Mouse (Mus musculus): ENCODE measurements at regions not wholly inside any gene's neighbourhood (a gene's known extent, or its start where the extent isn't known, plus 50 kb on each side); places are given as distances from the start of the nearest gene placed in this dataset.
A peak's percentile ranks its signal among the peaks of the same experiment; 100 is the strongest.

DNA sequence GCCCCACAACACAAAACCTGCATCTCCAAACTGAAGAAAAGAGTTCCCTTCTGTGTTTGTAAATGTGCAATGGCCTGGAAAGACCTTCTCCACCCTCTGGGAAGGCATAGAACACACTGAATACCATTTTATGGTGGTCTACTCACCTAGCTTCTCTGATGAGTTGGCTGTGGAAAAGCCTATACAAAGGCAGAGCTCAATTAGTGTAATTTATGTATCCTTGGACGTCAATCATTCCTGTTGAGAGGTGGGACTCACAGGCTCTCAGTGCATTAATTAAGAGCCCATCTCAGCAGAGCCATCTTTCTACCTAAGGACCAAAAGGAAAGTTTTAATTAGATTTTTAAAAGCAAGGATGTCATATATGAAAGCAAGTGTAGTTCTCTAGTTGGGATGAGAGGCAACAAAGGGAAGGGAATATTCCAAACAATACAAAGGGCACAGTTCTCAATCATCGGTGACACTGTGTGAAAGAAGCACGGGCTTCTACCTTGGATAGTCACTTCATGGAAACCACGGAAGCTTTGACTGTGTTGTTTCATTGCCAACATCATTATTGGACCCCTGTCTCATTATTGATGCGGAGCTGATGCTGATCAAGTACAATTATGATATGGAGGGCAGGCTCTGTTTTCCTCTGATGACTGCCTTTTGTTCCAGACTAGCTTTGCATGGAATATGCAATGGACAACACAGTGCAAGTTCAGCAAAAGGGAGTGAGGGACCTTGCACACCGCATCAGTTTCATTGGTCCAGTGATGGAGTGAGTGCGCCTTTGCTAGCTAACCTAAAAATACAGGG is 392.5 kb upstream of the Tenm3 start:
- WGBS = 85% methylated on average over 7 of the region's 7 CpGs
- Histone ChIP-seq H3K9me3 (ENCODE audit: control insufficient read depth, low read length) (no peaks in the 10 kb centered on the region), H3K27ac (ENCODE audit: low read depth, low read length) (no peak overlapping the region), H3K4me1 (ENCODE audit: control insufficient read depth, insufficient read depth, low read length) (no peaks in the 10 kb centered on the region), H3K36me3 (ENCODE audit: control insufficient read depth, insufficient read depth, low read length) (no peaks in the 10 kb centered on the region), H3K4me3 (ENCODE audit: low read length) (no peak overlapping the region), H3K27me3 (ENCODE audit: control insufficient read depth, insufficient read depth, low read length) (no peaks in the 10 kb centered on the region), H3K4me2 (replicated peaks; ENCODE audit: low read depth, low read length) (no peak overlapping the region), H3K9ac (ENCODE audit: low read depth, low read length) (no peak overlapping the region)
- ATAC-seq (ENCODE audit: low FRiP score, low TSS enrichment) = no peak

DNA sequence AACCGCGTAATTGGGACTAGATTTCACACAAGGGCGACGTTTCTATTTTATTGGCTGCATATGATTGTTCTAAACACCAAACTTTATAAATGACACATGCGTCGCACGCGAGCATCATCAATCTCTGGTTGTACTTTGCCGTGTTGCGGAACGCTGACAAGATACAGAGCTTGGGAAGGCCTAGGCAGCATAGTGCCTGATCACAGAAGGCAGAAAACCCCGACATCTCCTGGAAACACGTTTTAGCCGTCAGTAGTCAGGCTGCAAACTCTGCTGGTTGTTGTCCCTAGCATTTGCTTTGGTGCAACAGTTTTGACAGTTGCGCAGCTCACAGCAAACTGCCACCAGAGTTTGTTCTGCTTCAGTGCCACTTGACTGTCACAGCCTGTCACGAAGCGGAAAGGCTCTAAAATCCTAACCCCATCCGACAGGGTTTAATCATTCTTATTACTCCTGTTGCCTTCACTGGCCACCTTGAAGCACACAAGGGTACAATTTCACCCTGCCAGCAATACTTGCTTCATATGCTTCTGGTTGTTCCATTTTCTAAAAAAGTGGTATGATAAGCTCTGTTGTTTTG is 380.2 kb upstream of the Tenm3 start:
- no peak overlapping the region for H3K9ac ChIP-seq (ENCODE audit: low read depth, low read length)
- no peaks in the 10 kb centered on the region for H3K9me3 ChIP-seq (ENCODE audit: control insufficient read depth, low read length)
- H3K4me1 ChIP-seq (ENCODE audit: control insufficient read depth, insufficient read depth, low read length) = no peaks in the 10 kb centered on the region
- ATAC-seq (ENCODE audit: low FRiP score, low TSS enrichment) = no peak
- peak overlapping the region; percentile 13; the same call in 1 of the 2 replicates for H3K4me2 ChIP-seq (replicated peaks; ENCODE audit: low read depth, low read length)
- peaks cover 4% of the 10 kb centered on the region; the same call in 1 of the 2 replicates for H3K27me3 ChIP-seq (ENCODE audit: control insufficient read depth, insufficient read depth, low read length)
- 28% methylated on average over 18 of the region's 18 CpGs for WGBS
- no peak overlapping the region for H3K27ac ChIP-seq (ENCODE audit: low read depth, low read length)
- H3K4me3 ChIP-seq (ENCODE audit: low read length) = no peak overlapping the region
- H3K36me3 ChIP-seq (ENCODE audit: control insufficient read depth, insufficient read depth, low read length) = no peaks in the 10 kb centered on the region

DNA sequence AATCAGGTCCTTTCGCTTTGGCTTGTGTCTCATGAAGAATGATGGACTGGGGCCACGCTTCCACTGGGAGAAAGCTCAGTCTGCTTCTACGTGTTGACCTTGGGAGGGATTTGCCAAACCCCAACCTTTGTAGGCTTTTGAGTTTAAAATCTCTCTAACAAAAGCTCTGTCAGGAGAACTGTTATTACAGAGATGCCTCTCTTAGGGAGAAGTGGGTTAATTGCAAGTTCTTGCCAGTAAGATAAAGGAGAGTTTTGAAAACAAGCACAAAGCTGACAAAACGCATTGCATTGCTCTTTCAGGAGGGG is 351.5 kb upstream of the Tenm3 start:
- Histone ChIP-seq H3K9ac (ENCODE audit: low read depth, low read length) (no peak overlapping the region), H3K27ac (ENCODE audit: low read depth, low read length) (no peak overlapping the region), H3K27me3 (ENCODE audit: control insufficient read depth, insufficient read depth, low read length) (no peaks in the 10 kb centered on the region), H3K4me1 (ENCODE audit: control insufficient read depth, insufficient read depth, low read length) (no peaks in the 10 kb centered on the region), H3K4me2 (replicated peaks; ENCODE audit: low read depth, low read length) (no peak overlapping the region), H3K4me3 (ENCODE audit: low read length) (no peak overlapping the region), H3K9me3 (ENCODE audit: control insufficient read depth, low read length) (no peaks in the 10 kb centered on the region), H3K36me3 (ENCODE audit: control insufficient read depth, insufficient read depth, low read length) (no peaks in the 10 kb centered on the region)
- no peak for ATAC-seq (ENCODE audit: low FRiP score, low TSS enrichment)
- 80% methylated on average over 4 of the region's 4 CpGs for WGBS

DNA sequence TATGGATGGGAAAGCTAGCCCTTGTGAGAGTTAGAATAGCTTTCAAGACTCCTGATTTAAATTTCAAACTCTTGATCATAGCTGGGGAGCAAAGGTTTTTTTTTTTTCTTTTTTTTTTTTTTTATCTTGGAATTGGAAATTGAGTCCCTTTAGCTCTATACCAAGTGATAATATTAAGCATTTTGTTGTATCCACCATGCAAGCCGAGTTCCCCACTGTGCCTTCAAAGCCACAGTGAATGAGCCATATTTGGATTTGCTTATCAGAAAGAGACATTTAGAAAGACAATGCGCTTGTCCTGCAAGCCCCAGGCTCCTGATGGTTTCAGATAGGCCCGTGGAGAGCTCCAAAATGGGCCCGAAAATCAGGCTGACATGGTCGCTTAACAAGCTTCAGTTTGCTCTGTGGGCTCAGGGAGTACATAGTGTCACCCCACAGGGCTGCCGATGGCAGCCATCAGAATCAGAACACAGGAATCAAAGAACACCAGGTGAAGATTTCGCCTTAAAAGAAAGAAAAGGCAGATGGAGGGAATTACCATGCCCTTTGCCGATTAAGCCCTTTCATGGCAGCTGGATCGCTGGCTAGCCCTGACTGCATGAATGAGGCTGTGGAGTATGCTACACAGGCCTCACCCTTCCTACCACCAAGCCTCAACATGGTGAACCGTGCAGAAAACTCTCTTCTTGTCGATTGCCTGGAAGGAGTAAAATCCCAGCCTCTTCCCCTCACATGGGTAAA is 351.0 kb upstream of the Tenm3 start:
- H3K4me1 ChIP-seq (ENCODE audit: control insufficient read depth, insufficient read depth, low read length) = no peaks in the 10 kb centered on the region
- no peak overlapping the region for H3K4me3 ChIP-seq (ENCODE audit: low read length)
- H3K9me3 ChIP-seq (ENCODE audit: control insufficient read depth, low read length) = no peaks in the 10 kb centered on the region
- no peak overlapping the region for H3K9ac ChIP-seq (ENCODE audit: low read depth, low read length)
- no peak for ATAC-seq (ENCODE audit: low FRiP score, low TSS enrichment)
- no peaks in the 10 kb centered on the region for H3K36me3 ChIP-seq (ENCODE audit: control insufficient read depth, insufficient read depth, low read length)
- H3K27ac ChIP-seq (ENCODE audit: low read depth, low read length) = no peak overlapping the region
- H3K27me3 ChIP-seq (ENCODE audit: control insufficient read depth, insufficient read depth, low read length) = no peaks in the 10 kb centered on the region
- WGBS = 81% methylated on average over 11 of the region's 11 CpGs
- H3K4me2 ChIP-seq (replicated peaks; ENCODE audit: low read depth, low read length) = no peak overlapping the region

DNA sequence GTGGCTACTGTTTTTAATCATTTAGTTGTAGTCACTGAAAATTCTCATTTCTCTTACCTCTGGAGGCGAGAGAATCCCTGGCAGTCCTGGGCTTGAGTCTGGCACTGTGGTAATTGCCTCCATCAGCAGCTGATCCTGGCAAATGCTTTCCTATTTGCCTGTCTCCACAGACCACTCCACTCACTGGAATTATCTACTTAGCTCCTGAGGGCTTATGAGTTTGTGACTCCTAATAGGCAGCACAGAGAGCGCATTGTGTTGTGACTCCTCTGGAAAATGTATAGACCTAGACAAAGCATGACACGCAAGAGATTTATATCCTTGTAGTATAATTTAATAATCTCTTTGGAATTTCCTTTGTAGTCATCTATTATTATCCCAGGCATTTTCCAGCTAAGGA is 343.1 kb upstream of the Tenm3 start:
- Histone ChIP-seq H3K9me3 (ENCODE audit: control insufficient read depth, low read length) (no peaks in the 10 kb centered on the region), H3K27me3 (ENCODE audit: control insufficient read depth, insufficient read depth, low read length) (no peaks in the 10 kb centered on the region), H3K4me1 (ENCODE audit: control insufficient read depth, insufficient read depth, low read length) (no peaks in the 10 kb centered on the region), H3K36me3 (ENCODE audit: control insufficient read depth, insufficient read depth, low read length) (no peaks in the 10 kb centered on the region), H3K4me3 (ENCODE audit: low read length) (no peak overlapping the region), H3K27ac (ENCODE audit: low read depth, low read length) (no peak overlapping the region), H3K4me2 (replicated peaks; ENCODE audit: low read depth, low read length) (no peak overlapping the region), H3K9ac (ENCODE audit: low read depth, low read length) (no peak overlapping the region)
- ATAC-seq (ENCODE audit: low FRiP score, low TSS enrichment) = no peak
- 87% methylated on average over 3 of the region's 3 CpGs for WGBS

DNA sequence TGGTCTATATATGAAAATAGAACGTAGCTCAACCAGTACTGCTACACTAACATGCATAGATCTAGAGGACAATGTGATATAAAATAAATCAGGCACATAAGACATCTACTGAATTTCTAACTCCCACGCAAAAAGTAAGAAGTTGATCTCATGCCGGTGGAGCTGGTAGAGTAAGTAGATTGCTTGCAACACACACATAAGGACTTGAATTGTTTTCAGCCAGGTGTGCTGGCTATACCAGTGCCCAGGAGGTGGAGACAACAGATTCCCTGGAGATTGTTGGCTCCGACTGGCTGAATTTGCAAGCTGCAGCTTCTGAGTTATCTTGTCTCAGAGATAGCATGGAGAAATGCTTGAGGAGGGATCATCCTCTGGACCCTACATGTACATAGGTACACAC is 331.6 kb upstream of the Tenm3 start:
- Histone ChIP-seq H3K9me3 (ENCODE audit: control insufficient read depth, low read length) (no peaks in the 10 kb centered on the region), H3K27me3 (ENCODE audit: control insufficient read depth, insufficient read depth, low read length) (no peaks in the 10 kb centered on the region), H3K9ac (ENCODE audit: low read depth, low read length) (no peak overlapping the region), H3K4me1 (ENCODE audit: control insufficient read depth, insufficient read depth, low read length) (no peaks in the 10 kb centered on the region), H3K4me2 (replicated peaks; ENCODE audit: low read depth, low read length) (no peak overlapping the region), H3K27ac (ENCODE audit: low read depth, low read length) (no peak overlapping the region), H3K4me3 (ENCODE audit: low read length) (no peak overlapping the region), H3K36me3 (ENCODE audit: control insufficient read depth, insufficient read depth, low read length) (no peaks in the 10 kb centered on the region)
- WGBS = 83% methylated on average over 4 of the region's 4 CpGs
- ATAC-seq (ENCODE audit: low FRiP score, low TSS enrichment) = no peak

DNA sequence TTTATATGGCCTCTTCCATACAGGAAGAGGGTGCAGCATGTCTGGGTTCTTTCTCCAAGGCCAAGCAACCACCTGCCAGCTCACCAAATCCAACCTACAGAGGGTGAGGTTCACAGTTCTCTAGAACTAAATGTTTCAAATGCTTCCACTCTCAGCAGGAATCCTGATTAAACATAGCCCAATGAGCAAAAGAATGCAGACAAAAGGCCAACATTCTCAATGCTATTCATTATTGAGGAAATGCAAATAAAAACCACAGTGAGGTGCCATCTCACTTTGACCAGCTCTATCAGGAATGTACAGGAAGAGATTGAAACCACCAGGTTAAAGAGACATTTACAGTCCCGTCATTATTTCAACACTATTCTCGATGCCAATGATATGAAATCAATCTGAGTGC is 331.2 kb upstream of the Tenm3 start:
- Histone ChIP-seq H3K4me2 (replicated peaks; ENCODE audit: low read depth, low read length) (no peak overlapping the region), H3K4me1 (ENCODE audit: control insufficient read depth, insufficient read depth, low read length) (no peaks in the 10 kb centered on the region), H3K36me3 (ENCODE audit: control insufficient read depth, insufficient read depth, low read length) (no peaks in the 10 kb centered on the region), H3K9me3 (ENCODE audit: control insufficient read depth, low read length) (no peaks in the 10 kb centered on the region), H3K9ac (ENCODE audit: low read depth, low read length) (no peak overlapping the region), H3K27me3 (ENCODE audit: control insufficient read depth, insufficient read depth, low read length) (no peaks in the 10 kb centered on the region), H3K27ac (ENCODE audit: low read depth, low read length) (no peak overlapping the region), H3K4me3 (ENCODE audit: low read length) (no peak overlapping the region)
- 94% methylated on average over 2 of the region's 2 CpGs for WGBS
- ATAC-seq (ENCODE audit: low FRiP score, low TSS enrichment) = no peak

DNA sequence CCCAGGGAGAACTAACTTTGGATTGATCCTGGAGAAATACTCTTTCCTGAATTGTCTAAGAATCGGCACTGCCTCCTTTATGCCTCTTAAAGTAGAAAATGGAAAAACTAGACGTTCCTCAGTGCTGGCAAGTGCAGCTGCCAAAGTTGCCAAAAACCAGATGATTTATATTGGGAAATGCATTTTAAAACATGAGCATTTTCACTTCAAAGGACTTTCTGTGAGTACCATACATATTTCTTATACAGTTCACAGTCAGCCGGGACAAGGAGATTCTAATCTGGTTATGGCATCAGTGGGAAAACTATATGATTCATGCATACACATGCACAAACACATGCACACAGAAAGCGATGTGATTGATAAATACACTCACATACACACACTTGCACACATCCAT is 315.6 kb upstream of the Tenm3 start:
- Histone ChIP-seq H3K27me3 (ENCODE audit: control insufficient read depth, insufficient read depth, low read length) (no peaks in the 10 kb centered on the region), H3K4me3 (ENCODE audit: low read length) (no peak overlapping the region), H3K9ac (ENCODE audit: low read depth, low read length) (no peak overlapping the region), H3K27ac (ENCODE audit: low read depth, low read length) (no peak overlapping the region), H3K4me1 (ENCODE audit: control insufficient read depth, insufficient read depth, low read length) (no peaks in the 10 kb centered on the region), H3K4me2 (replicated peaks; ENCODE audit: low read depth, low read length) (no peak overlapping the region), H3K9me3 (ENCODE audit: control insufficient read depth, low read length) (no peaks in the 10 kb centered on the region), H3K36me3 (ENCODE audit: control insufficient read depth, insufficient read depth, low read length) (no peaks in the 10 kb centered on the region)
- no peak for ATAC-seq (ENCODE audit: low FRiP score, low TSS enrichment)
- WGBS = 72% methylated on average over 4 of the region's 4 CpGs

DNA sequence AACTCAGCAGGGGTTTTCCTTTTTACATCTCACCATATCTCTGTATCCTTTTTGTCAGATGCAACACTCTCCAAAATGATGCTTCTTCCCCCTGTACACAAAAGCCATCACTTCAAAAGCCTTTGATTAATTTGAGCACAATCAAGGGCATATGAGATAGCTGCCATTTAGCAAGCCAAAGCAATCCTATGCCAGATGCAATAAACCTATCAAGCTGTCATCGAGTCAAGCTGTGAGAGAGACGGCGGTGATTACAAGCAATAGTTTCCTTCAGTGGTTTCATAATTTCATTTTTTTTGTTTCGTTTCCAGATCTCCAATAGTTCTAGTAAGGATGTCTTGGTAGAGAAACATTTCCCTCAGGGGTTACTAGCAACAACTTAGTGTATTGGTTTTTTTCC is 314.4 kb upstream of the Tenm3 start:
- H3K27me3 ChIP-seq (ENCODE audit: control insufficient read depth, insufficient read depth, low read length) = no peaks in the 10 kb centered on the region
- no peaks in the 10 kb centered on the region for H3K9me3 ChIP-seq (ENCODE audit: control insufficient read depth, low read length)
- 62% methylated on average over 4 of the region's 4 CpGs for WGBS
- no peak for ATAC-seq (ENCODE audit: low FRiP score, low TSS enrichment)
- H3K4me2 ChIP-seq (replicated peaks; ENCODE audit: low read depth, low read length) = no peak overlapping the region
- H3K9ac ChIP-seq (ENCODE audit: low read depth, low read length) = no peak overlapping the region
- no peaks in the 10 kb centered on the region for H3K4me1 ChIP-seq (ENCODE audit: control insufficient read depth, insufficient read depth, low read length)
- H3K27ac ChIP-seq (ENCODE audit: low read depth, low read length) = no peak overlapping the region
- H3K4me3 ChIP-seq (ENCODE audit: low read length) = no peak overlapping the region
- H3K36me3 ChIP-seq (ENCODE audit: control insufficient read depth, insufficient read depth, low read length) = no peaks in the 10 kb centered on the region
